Mouse (Mus musculus) heart, adult 11 months (tissue): ENCODE results near the gene BC003965.
"Not testable (repeated sequence)": the region's sequence is repeated elsewhere in the genome, so short reads cannot be mapped to it uniquely, and the experiment has no call there.

ENCODE experiments used
- DNase-seq: peaks from one replicate; pipeline ENCODE4 v3.0.0; 2022

BC003965 gene

DNA sequence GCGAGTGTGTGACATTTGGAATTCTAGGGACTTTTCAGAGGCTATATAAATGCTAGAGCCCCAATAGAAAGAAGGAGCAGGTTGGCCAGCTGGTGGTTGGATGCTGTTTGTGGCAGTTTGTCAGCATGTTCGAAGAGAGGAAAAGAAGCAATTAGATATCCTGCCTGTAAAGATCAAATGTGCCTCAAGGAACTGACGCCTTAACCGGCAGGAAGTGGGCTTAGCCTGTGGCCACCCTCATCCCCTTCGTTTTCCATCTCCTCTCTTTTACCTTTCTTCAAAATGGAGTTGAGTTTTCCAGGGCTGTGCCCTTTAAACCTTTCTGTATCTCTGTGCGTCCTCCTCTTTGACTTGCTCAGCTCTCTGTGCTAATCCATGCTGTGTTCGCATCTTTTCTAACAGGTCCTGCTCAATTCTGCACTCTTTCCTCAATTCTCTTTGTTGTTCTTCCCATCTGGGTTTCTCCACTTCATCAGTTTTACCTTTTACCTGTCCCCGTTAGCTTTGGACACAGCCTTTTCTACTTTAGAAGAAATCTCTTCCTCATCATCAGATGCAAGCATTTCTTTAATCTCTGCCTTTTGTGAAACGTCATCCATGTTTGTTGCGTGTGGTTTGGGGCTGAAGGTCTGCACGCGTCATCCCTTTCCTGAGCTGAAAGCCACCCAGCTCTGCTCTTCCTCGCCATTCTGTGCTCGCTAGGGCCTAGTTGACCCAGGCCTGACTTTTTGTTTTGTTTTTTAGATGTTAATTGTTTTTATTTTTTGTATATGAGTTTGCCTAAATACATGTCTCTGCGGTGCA, 35.3 kb downstream of the BC003965 start:
- peak; percentile 84 for DNase-seq

DNA sequence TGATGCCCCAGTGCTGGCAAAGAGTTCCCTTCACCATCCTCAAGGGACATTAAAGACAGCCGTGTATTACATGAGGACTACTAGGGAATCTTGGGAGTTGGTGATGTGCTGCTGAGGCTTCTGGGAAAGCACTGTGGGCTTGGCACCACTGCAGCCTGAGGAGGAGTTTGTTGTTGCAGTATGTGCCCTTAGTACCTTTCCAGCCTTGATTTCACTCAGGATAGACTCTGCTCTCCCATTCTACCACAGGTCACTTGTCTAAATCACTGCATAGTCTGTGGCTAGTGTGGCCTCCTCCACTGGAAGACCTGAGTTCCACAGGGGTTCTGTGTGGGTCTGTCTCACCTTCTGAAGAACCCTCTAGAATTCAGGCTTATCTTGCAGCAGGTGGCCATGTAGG, 36.4 kb downstream of the BC003965 start:
- DNase-seq, result peak; percentile 79

DNA sequence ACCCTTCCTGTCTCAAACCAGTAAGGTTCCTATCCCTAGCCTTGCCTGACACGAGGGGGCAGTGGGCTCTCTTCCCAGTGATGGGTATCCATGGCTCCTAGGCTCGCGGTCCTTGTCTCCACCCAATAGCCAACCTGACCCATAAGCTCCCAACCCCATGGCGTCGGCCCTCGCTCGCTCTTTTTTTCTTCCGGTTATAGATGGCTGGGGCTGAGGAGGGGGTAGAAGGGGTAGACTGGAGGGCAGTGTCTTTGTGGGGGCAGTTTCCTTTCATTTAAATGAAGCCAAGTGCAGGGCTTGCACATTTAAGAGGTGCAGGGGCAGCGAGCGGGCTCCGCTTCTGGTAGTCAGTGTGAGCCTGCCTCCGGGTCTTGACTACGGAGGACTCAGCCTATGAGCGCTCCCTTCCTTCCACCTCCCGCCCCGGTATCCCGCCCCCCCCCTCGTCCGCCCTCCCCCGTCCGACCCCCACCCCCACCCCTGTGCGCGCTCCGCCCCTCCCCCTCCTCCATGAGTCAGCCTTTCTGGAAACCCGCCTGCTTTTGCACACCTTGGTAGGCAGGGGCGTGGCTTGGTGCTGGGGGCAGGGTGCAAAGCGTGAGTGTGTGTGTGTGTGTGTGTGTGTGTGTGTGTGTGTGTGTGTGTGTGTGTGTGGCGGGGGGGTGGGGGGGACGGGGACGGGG, 37.6 kb downstream of the BC003965 start:
- peak; percentile 92 for DNase-seq

DNA sequence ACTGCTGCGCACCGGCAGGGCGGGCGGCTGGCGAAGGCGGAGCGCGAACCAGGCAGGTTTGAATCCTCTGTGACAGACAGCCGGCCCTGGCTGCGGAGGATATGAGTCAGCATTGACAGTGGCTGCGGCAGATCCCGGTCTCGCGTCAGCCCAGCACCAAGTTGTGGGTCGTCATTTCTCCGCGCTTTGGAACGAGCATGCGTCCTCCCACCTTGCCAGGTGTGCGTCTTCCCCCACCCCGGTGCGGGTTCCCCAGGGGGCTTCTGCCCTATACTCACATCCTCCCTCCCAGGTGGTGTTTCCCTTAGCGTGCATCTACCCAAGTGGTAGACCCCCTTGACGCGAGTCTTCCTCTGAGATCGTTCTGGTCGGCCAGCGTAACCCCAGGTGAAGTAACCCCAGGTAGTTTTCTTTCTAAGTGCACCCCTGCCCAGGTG, 38.2 kb downstream of the BC003965 start:
- not testable (repeated sequence) for DNase-seq

DNA sequence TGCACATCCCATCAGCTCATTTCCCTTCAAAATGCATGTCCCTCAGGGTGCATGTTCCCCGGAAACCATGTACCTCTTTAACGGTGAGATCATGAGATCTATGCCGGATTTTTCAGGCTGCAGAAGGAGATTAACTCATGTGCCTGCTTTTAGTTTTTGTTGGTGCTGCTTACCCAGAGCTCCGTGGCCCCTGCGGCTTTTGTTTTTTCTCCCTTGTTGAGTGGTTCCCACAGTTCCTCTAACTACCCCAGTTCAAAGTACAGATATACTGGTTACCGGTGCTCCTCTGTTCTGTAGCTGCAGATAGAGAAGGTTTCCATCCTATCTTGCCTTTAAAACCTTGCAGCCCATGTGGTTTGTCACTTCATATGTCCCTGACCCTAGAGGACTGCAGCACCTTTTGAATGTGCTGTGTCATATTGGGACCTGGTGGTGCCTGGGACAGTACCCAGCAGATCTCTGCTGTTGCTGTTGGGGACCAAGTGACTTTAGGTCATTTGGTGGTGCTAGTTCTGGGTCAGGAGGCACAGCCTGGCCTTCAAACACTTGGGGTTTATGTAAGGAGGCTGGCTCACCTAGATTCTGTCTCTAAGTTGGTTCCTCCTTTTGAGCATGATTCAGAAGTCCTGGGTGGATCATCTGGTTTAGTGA, 38.7 kb downstream of the BC003965 start:
- no peak for DNase-seq

DNA sequence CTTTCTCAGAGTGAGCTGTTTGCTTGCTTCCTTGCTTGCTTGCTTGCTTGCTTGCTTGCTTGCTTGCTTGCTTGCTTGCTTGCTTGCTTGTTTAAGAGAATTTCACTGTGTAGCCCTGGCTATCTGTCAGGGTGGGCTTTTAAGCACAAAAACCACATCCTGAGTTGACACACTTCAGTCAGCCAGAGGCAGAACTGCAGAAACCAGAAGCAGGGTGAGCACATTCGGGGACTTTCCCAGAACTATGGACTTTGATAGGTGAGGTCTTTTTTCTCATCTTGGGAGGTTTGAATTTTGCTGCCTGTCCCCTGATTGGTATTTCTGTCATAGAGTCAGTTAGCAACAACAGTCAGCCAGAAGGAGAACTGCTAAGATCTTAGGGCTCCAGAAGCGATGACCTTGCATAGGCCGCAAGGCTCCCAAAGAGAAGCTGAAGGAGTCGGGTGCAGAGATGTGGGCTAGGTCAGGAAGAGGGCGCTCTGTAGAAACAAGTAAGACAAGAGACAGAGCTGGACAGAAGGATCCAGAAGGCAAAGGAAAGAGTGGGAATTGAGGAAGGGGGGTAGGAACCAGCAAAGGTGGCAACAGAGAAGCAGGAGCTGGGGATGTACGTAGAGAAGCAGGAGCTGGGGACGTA, 40.4 kb downstream of the BC003965 start:
- no peak for DNase-seq

DNA sequence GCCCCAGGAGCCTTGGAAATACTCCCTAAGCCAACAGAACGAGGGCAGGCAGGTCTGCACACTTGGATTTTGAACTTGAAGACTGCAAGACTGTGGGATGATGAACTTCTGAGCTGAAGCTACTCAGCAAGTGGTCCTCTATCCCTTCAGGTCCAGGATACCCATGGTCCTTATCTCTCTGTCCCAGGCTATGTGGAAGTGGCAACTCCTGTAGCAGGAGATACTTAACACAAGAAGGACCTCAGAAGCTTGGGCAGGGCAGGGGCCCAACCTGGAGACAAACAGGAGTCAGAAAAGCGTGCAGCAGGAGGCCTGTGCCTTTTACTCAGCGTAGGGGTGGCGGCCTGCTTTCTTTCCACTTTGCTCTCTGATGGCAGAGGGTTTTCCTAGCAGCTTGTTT, 41.3 kb downstream of the BC003965 start:
- no peak for DNase-seq

DNA sequence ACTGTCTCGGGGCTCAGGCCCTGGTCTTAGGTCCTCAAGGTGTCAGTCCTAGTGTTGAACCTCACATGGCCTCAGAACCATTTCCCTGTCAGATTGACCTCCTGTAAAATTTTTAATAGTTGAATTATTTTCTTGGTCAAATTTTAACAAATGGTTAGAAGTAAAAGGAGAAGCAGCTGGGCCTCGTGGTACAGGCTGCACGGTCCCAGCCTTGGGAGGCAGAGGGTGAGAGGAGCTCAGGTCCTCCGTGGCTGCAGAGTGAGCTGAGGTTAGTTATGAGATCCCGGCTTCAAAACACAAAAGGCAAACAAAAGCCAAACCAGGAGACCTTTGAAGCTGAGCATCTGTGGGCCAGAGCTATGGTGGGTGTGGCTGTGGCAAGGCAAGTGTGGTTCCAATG, 43.6 kb downstream of the BC003965 start:
- no peak for DNase-seq

DNA sequence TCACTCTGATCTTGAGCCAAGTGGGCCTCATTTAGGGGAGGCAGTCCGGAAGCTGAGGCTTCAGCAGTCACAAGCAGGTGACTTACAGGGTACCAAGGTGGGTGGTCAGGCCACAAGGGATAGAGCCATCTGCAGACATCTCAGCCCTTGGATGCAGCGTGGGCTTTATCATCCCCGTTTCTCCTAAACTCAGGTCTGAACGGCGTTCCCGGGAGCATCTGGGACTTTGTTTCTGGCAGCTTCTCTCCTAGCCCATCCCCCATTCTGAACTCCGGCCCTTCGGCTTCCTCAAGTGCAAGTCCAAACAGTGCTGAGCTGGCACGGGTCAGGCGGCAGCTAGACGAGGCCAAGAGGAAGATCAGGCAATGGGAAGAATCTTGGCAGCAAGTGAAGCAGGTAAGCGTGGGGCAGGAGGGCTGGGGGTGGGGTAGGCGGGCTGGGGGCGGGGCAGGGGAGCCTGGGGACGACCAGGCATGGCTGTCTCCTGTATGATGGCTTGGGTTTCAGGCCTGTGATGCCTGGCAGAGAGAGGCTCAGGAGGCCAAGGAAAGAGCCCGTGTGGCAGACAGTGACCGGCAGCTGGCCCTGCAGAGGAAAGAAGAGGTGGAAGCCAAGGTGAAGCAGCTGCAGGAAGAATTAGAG, 45.8 kb downstream of the BC003965 start:
- DNase-seq, result not testable (repeated sequence)

DNA sequence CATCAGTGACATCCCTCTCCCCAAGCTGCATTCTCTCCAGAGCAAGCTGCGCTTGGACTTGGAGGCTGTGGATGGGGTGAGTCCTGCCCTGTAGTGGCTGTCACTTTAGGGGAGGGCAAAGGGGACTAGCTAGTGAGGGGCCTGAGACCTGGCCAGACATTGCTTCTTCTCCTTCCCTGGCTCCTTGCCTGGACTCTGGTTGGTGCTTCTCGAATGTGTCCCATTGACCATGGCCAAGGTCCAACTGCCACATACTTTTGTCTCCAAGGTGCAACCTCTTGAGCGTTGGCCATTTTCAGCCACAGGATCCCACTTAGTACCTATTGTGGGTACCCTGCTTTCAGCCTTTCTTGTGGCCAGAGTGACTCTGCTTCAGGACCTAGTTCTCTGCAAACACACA, 46.3 kb downstream of the BC003965 start:
- no peak for DNase-seq

DNA sequence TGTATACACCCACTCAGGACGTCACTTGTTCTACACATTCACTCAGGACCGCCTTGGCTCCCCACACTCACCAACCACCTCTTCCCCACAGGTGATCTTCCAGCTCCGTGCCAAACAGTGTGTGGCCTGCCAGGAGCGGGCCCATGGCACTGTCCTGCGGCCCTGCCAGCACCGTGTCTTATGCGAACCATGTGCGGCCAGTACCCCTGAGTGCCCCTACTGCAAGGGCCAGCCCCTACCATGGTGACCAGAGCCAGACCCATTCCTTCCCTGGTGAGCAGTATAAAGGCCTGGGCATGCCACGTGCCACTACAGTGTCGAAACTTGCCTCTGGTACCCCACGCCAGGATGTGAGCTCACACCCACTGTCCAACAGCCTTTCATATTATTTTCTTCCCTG, 47.3 kb downstream of the BC003965 start:
- not testable (repeated sequence) for DNase-seq

DNA sequence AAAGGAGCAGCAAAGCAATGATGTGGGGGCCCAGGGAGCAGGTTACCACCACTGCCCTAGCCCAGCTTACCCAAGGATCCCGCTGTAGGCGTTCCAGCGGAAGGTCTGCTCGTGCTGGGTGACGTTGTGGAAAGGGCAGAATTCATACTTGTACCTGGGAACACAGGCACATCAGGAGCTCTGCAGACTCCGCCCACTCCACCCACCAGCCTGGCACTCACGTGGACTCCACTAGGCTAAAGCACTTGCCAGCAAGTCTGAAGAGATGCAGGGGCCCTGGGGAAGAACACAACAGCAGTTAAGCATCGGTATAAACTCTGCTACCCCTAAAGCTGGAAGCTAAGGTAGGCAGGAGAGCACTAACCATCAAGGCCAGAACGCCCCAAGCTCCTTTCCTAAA, 51.3 kb downstream of the BC003965 start:
- no peak for DNase-seq
